Mouse (Mus musculus): Measurements from ENCODE around the gene Mall.

DNA sequence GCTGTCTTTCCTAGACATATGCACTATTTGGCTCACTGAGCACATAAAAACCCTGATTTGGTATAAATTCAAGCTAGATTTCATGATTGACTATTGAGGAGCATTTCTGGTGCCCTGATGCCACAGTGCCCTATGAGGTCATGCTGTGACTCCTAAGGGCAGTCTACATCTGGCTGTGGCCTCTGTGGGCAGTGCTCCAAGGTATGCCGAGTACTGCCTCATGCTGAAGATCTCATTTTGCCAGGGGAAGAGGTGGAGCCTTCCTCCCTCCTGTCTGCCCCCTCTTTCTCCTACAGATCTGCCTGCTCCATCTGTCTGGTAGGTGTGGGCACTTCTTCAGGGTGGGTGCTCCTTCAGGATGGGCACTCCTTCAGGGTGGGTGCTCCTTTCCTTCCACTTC is 19.6 kb upstream of the Mall start:
- TF ChIP-seq POLR2A (IDR thresholded peaks at IDR 0.05; ENCODE audit: borderline replicate concordance, extremely low read depth, low read depth, low read length) (no peak), CTCF (IDR thresholded peaks at IDR 0.05; ENCODE audit: insufficient read depth, low read length) (no peak)
